Mouse (Mus musculus) stomach, postnatal 0 days (tissue): ENCODE data around the gene E130114P18Rik. TPM values are rescaled to one million over a fixed set of nuclear protein-coding genes. Genes with fewer than 3 reads are reported as not detected.
A peak's percentile ranks its signal among the peaks of the same experiment; 100 is the strongest.

Experiments
- ATAC-seq: fragments of 200-750 bp; cut with Nextera tagmentation; 2 replicates; pipeline ENCODE4 v1.8.0; 2017; ENCODE audit not compliant: low FRiP score, low TSS enrichment
- DNase-seq: peaks from one replicate; pipeline ENCODE4 v3.0.0-alpha.2; 2016; ENCODE audit warnings: low spot score
- H3K27ac ChIP-seq: fragments of 300-500 bp; sonication (generic); replicated peaks from 2 replicates; pipeline ENCODE4 v1.5.1; 2014; ENCODE audit warnings: mild to moderate bottlenecking, control low read depth
- H3K27me3 ChIP-seq: fragments of 300-500 bp; sonication (generic); 2 replicates; pipeline ENCODE4 v1.6.1; 2014; ENCODE audit warnings: low read length; ENCODE audit not compliant: control insufficient read depth, insufficient read depth
- H3K36me3 ChIP-seq: fragments of 300-500 bp; sonication (generic); 2 replicates; pipeline ENCODE4 v1.6.1; 2014; ENCODE audit warnings: low read length, mixed read lengths; ENCODE audit not compliant: control insufficient read depth, insufficient read depth
- H3K4me1 ChIP-seq: fragments of 300-500 bp; sonication (generic); replicated peaks from 2 replicates; pipeline ENCODE4 v1.6.1; 2014; ENCODE audit warnings: antibody characterized with exemption; ENCODE audit not compliant: control insufficient read depth, insufficient read depth
- H3K4me2 ChIP-seq: fragments of 300-500 bp; sonication (generic); replicated peaks from 2 replicates; pipeline ENCODE4 v1.6.1; 2014; ENCODE audit warnings: low read depth, mild to moderate bottlenecking, control low read depth, moderate library complexity
- H3K4me3 ChIP-seq: fragments of 300-500 bp; sonication (generic); 2 replicates; pipeline ENCODE4 v1.5.1; 2014; ENCODE audit warnings: low read depth, low read length, control low read depth
- H3K9ac ChIP-seq: fragments of 300-500 bp; sonication (generic); 2 replicates; pipeline ENCODE4 v1.6.1; 2014; ENCODE audit warnings: mild to moderate bottlenecking, low read length, control low read depth, mixed read lengths
- H3K9me3 ChIP-seq: fragments of 300-500 bp; sonication (generic); 2 replicates; pipeline ENCODE4 v1.6.1; 2016; ENCODE audit warnings: low read length; ENCODE audit not compliant: control insufficient read depth
- CTCF ChIP-seq: IDR thresholded peaks from 2 replicates; pipeline ENCODE4 v1.5.1; 2016; ENCODE audit warnings: antibody characterized with exemption, low read depth, mild to moderate bottlenecking, moderate library complexity
- EP300 ChIP-seq: optimal IDR thresholded peaks from 2 replicates; pipeline ENCODE3; 2016; ENCODE audit warnings: antibody characterized with exemption
- WGBS: fragments of 180-500 bp; shearing (Covaris S2); extraction: QIAGEN DNeasy Blood & Tissue Kit; methylation state at CpG from one replicate; pipeline ENCODE4 v1.1.7; 2014; 5-methylcytosine and 5-hydroxymethylcytosine counted together
- polyA plus RNA-seq: library from polyadenylated mRNA; unstranded; fragments of >200 nt; fragmentation: Nextera tagmentation; extraction: Ambion mirVana; gene quantifications from 2 replicates; pipeline ENCODE4 v1.2.1, GENCODE M21; 2015

The E130114P18Rik gene
- polyA plus RNA-seq, 1 experiment from 2014 or later = 1.2 TPM

GRCm38 (mm10) chr4:97663922-97664321, 114.0 kb downstream of the E130114P18Rik start:
- Histone ChIP-seq H3K4me2 (no peak overlapping the region), H3K4me1 (no peaks in the 10 kb centered on the region), H3K27ac (no peak overlapping the region), H3K9ac (no peak overlapping the region), H3K9me3 (no peaks in the 10 kb centered on the region), H3K27me3 (no peaks in the 10 kb centered on the region), H3K4me3 (no peak overlapping the region), H3K36me3 (no peaks in the 10 kb centered on the region)
- 87% methylated on average over 6 of the region's 6 CpGs for WGBS
- ATAC-seq = no peak
- no peak for DNase-seq
- TF ChIP-seq CTCF (no peak), EP300 (no peak)

GRCm38 (mm10) chr4:97662841-97663240, 115.0 kb downstream of the E130114P18Rik start:
- Histone ChIP-seq H3K4me1 (no peaks in the 10 kb centered on the region), H3K27ac (no peak overlapping the region), H3K4me2 (no peak overlapping the region), H3K36me3 (no peaks in the 10 kb centered on the region), H3K27me3 (no peaks in the 10 kb centered on the region), H3K9me3 (no peaks in the 10 kb centered on the region), H3K4me3 (no peak overlapping the region), H3K9ac (no peak overlapping the region)
- WGBS = 63% methylated on average over 11 of the region's 11 CpGs
- no peak for ATAC-seq
- TF ChIP-seq CTCF (no peak), EP300 (no peak)
- no peak for DNase-seq

- no peaks in the 10 kb centered on the region for H3K4me1 ChIP-seq
- no peaks in the 10 kb centered on the region for H3K27me3 ChIP-seq
- TF ChIP-seq EP300 (no peak), CTCF (no peak)
- WGBS = 71% methylated on average over 10 of the region's 10 CpGs
- no peak overlapping the region for H3K9ac ChIP-seq
- no peak overlapping the region for H3K4me3 ChIP-seq
- no peaks in the 10 kb centered on the region for H3K9me3 ChIP-seq
- H3K36me3 ChIP-seq = no peaks in the 10 kb centered on the region
- ATAC-seq (no peak), DNase-seq (no peak)
- H3K27ac ChIP-seq = no peak overlapping the region
- H3K4me2 ChIP-seq = no peak overlapping the region
Observed at GRCm38 (mm10) chr4:97661611-97662273, 116.1 kb downstream of the E130114P18Rik start.

- no peak overlapping the region for H3K4me3 ChIP-seq
- H3K27me3 ChIP-seq = no peaks in the 10 kb centered on the region
- H3K9ac ChIP-seq = no peak overlapping the region
- no peaks in the 10 kb centered on the region for H3K9me3 ChIP-seq
- no peaks in the 10 kb centered on the region for H3K4me1 ChIP-seq
- TF ChIP-seq CTCF = no peak
- no peaks in the 10 kb centered on the region for H3K36me3 ChIP-seq
- ATAC-seq (no peak), DNase-seq (no peak)
- H3K4me2 ChIP-seq = no peak overlapping the region
- H3K27ac ChIP-seq = no peak overlapping the region
- WGBS = 70% methylated on average over 3 of the region's 3 CpGs
Observed at GRCm38 (mm10) chr4:97657586-97657985, 120.3 kb downstream of the E130114P18Rik start.

GRCm38 (mm10) chr4:97649626-97650015, 128.3 kb downstream of the E130114P18Rik start:
- Histone ChIP-seq H3K27me3 (no peaks in the 10 kb centered on the region), H3K27ac (no peak overlapping the region), H3K9ac (no peak overlapping the region), H3K9me3 (no peaks in the 10 kb centered on the region), H3K36me3 (no peaks in the 10 kb centered on the region), H3K4me1 (no peaks in the 10 kb centered on the region), H3K4me3 (no peak overlapping the region), H3K4me2 (no peak overlapping the region)
- ATAC-seq (no peak), DNase-seq (no peak)
- TF ChIP-seq CTCF (no peak), EP300 (no peak)
- WGBS = 55% methylated on average over 5 of the region's 5 CpGs

GRCm38 (mm10) chr4:97648825-97649625, 128.9 kb downstream of the E130114P18Rik start:
- Histone ChIP-seq H3K4me1 (no peaks in the 10 kb centered on the region), H3K9me3 (no peaks in the 10 kb centered on the region), H3K36me3 (no peaks in the 10 kb centered on the region), H3K4me3 (no peak overlapping the region), H3K4me2 (no peak overlapping the region), H3K9ac (no peak overlapping the region), H3K27ac (no peak overlapping the region), H3K27me3 (no peaks in the 10 kb centered on the region)
- peak; percentile 32; the same call in 1 of the 2 replicates for ATAC-seq
- DNase-seq = peak; percentile 25
- 25% methylated on average over 11 of the region's 11 CpGs for WGBS
- no peak for TF ChIP-seq EP300
- TF ChIP-seq CTCF = no peak
